25 mouse cellular contexts compared by ENCODE assay signal in genomic region chr12:16344021-16344420, GRCm38 (mm10).
"Had no signal": no experiment of that assay in that cellular context is flagged by ENCODE, and none has a peak within 500 bp of the region (broad histone marks: within the 10 kb centered on the region; RNA-seq: fewer than 3 reads in every experiment).

No protein-coding gene starts in this region.

- H3K9ac ChIP-seq: heart, embryonic 13.5 days; heart, embryonic 15.5 days; hindbrain, embryonic 12.5 days; hindbrain, embryonic 14.5 days; intestine, embryonic 15.5 days; limb, embryonic 13.5 days; limb, embryonic 15.5 days; liver, embryonic 12.5 days had no signal

- H3K9me3 ChIP-seq: heart, embryonic 13.5 days; heart, embryonic 15.5 days; hindbrain, embryonic 10.5 days; hindbrain, embryonic 12.5 days; intestine, embryonic 15.5 days; limb, embryonic 13.5 days; limb, embryonic 15.5 days; liver, embryonic 12.5 days had no signal

- H3K4me2 ChIP-seq: heart, embryonic 11.5 days; heart, embryonic 13.5 days; heart, embryonic 15.5 days; hindbrain, embryonic 12.5 days; hindbrain, embryonic 14.5 days; intestine, embryonic 15.5 days; limb, embryonic 13.5 days; limb, embryonic 15.5 days; liver, embryonic 12.5 days had no signal

- H3K27ac ChIP-seq: gastrocnemius, adult 2 months; heart, adult 2 months; heart, embryonic 13.5 days; heart, embryonic 15.5 days; hindbrain, embryonic 10.5 days; hindbrain, embryonic 12.5 days; hindbrain, embryonic 14.5 days; intestine, embryonic 15.5 days; limb, embryonic 13.5 days; limb, embryonic 15.5 days; liver, embryonic 12.5 days had no signal

- H3K4me3 ChIP-seq: gastrocnemius, adult 2 months; heart, adult 2 months; heart, embryonic 13.5 days; heart, embryonic 15.5 days; hindbrain, embryonic 10.5 days; hindbrain, embryonic 12.5 days; intestine, embryonic 15.5 days; limb, embryonic 13.5 days; limb, embryonic 15.5 days; liver, embryonic 12.5 days had no signal

- H3K36me3 ChIP-seq: heart, embryonic 13.5 days; heart, embryonic 15.5 days; hindbrain, embryonic 10.5 days; hindbrain, embryonic 12.5 days; intestine, embryonic 15.5 days; limb, embryonic 13.5 days; limb, embryonic 15.5 days; liver, embryonic 12.5 days had no signal

- H3K27me3 ChIP-seq: heart, embryonic 13.5 days; heart, embryonic 15.5 days; hindbrain, embryonic 12.5 days; intestine, embryonic 15.5 days; limb, embryonic 13.5 days; limb, embryonic 15.5 days; liver, embryonic 12.5 days had no signal

- DNase-seq: gastrocnemius, adult 2 months; gastrocnemius, postnatal 10 days; gastrocnemius, postnatal 25 days; heart, adult 2 months; heart, postnatal 4 days; kidney, adult 18-20 months; kidney, adult 8-10 months; kidney, postnatal 10 days; kidney, postnatal 25 days; layer of hippocampus, adult 9-11 months; layer of hippocampus, postnatal 36 days; left cerebral cortex, postnatal 4 days had no signal

- ATAC-seq: hindbrain, embryonic 16.5 days; inflammation-experienced regulatory T-cells, adult 6 months; intestine, embryonic 15.5 days; intestine, postnatal 0 days; liver, embryonic 12.5 days had no signal

- H3K4me1 ChIP-seq: heart, embryonic 13.5 days; hindbrain, embryonic 10.5 days; hindbrain, embryonic 12.5 days; intestine, embryonic 15.5 days; limb, embryonic 13.5 days; limb, embryonic 15.5 days; liver, embryonic 12.5 days had no signal
